Mouse (Mus musculus) heart, postnatal 25 days (tissue): Measurements from ENCODE around the gene Zcchc9. TPM values are rescaled to one million over a fixed set of nuclear protein-coding genes. Genes with fewer than 3 reads are reported as not detected.

Source experiments
- DNase-seq: peaks from one replicate; pipeline ENCODE4 v3.0.0; 2022; ENCODE audit warnings: low spot score
- intact Hi-C: fragments of 180-260 bp; cut with DNase I; formaldehyde crosslinking; loops from one replicate; pipeline ENCODE4 v1.15.1; 2025
- total RNA-seq, 2 experiments: library from RNA; stranded (reverse); gene quantifications; 2 replicates each; pipeline ENCODE4 v1.2.3; 2021

Gene Zcchc9
- 10 to 100 TPM; 13.6 to 18.9 TPM for total RNA-seq

DNA sequence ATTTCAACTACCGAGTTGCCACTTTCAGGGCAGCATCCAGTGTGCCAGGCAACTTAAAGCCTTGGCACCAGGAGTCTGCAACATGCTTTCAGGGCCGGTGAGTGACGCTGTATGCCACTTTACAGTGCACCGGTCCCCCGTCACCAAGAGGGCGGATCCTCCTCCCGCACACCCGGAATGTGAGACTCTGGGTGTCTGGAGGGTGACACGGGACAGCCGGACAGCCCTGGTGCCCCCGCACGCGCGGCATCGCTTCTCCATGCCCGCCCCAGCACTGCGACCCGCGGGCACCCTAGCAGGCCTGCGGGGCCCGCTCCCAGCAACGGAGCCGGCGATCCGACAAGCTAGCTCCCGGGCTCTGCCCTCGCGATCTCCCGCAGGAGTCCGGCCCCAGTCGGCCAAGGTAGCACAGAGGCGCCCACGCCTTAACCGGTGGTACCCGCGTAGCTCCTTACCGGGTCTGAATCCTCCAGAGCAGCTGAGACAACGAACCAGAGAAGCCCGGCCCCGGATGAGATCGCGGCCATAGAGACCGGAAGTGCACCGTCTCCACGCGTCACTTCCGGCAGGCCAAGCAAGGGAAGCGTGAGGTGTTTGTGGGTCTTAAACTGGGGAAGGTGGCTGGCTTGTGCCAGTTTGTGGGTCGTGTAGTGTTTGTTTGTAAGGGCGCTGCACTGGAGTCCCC, at the start of gene Zcchc9:
TSS of gene Zcchc9 (minus strand) at position 551 of the 685 bp plus-strand sequence.
- intact Hi-C loops, result loop anchor here (5.0 to 10.0 kb wide), 4 partner anchors 50 to 530 kb away; partner anchors contain the start of gene Ssbp2
- DNase-seq, result peak; percentile 78

DNA sequence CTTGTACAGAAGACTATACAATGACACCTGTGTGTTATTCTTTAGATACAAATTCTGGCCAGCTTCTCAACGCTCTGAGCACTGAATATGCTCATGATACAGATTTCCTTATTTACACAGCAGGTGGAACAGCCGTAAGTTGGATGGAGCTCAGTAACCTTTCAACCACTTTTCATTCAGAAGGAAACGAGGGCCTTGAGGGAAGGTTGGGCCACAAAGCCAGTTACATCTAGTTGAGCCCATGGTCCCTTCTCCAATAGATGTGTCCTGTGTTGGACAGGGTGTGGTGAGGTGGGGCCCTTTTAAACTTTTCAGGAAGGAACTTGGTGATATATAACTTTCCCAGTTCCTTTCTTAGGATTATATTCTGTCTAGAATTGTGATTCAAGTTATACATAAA, 46.9 kb upstream of the Zcchc9 start:
- intact Hi-C loops, result no loop called here
- DNase-seq, result no peak

GRCm38 (mm10) chr13:91827876-91828275, 20.4 kb upstream of the Zcchc9 start:
- intact Hi-C loops, result no loop called here
- no peak for DNase-seq

DNA sequence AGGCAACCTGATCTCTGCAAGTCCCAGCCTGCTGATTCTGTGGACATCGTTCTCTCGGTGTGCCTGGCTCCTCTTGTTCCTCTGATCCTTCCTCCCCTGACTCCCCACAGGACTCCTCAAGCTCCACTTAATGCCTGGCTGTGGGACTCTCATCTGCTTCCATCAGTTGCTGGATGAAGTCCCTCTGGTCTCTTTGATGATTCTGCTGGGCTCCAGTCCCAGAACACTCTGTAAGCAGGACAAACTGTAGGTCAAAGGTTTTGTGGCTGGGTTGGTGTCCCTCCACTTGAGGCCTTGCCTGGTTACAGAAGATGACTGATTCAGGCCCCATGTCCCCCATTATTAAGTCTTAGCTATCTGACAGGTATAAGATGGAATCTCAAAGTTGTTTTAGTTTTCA, 18.6 kb upstream of the Zcchc9 start:
- intact Hi-C loops, result no loop called here

GRCm38 (mm10) chr13:91824845-91825550, 17.5 kb upstream of the Zcchc9 start:
- no peak for DNase-seq
- intact Hi-C loops, result no loop called here

More for the DNA sequence above, 18.6 kb upstream of the Zcchc9 start:
- DNase-seq, result no peak

DNA sequence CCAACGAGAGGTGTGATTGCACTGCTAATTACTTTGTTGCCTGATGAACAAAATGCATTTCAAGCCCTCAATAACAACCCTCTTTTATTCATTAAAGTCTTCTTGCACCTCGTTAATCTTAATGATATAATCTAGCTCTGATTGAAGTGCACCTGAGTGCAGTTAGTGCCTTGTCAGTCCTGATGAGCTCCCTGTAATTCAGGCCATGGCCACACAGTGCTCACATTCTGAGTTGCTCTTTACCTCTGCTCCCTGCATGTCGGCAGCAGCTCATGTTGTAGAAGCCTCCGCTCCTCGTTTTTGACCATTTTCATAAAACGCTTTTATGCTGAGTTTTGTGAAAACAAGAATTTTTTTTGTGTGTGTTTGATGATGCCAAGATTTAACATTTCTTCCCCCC, 16.2 kb upstream of the Zcchc9 start:
- no peak for DNase-seq

DNA sequence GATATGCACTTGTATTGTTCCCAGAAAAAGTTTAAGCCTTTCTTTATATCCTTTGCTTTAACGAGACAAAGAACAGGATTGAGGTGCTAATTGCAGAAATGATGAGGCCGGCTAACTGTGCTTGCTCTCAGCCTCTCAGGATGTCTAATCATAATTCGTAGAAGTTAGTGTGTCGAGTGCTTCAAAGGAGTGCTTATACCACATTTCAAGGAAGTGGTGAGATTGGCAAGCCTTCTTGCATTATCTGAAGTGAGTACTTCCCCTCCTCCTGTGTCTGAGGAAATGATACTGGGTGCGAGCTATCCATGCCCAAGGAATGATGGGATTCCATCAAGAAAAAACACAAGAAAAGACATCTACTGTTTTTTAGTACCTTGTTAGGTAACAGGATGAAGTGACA, 7.2 kb upstream of the Zcchc9 start:
- intact Hi-C loops, result no loop called here
- no peak for DNase-seq

More for the DNA sequence above, 16.2 kb upstream of the Zcchc9 start:
- intact Hi-C loops, result no loop called here

DNA sequence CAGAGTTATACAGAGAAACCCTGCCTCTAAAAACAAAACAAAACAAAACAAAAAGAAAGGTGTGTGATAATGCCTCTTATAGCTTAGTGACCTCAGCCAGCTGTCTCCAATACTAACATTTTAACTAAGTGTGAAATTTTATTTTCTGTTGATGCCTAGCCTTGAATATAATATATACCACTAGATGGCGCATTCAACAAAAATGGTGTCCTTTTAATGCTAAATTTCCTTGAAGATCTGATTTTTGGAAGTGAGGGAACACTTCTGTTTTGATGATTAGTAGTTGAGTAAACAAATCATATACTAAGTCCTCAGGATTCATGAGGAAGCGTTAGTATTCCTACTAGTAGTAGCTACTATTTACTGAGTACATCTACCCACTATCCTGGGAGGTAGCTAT, 2.0 kb upstream of the Zcchc9 start:
- intact Hi-C loops, result loop anchor here (5.0 to 10.0 kb wide), 4 partner anchors 48 to 528 kb away; partner anchors contain the start of gene Ssbp2
- no peak for DNase-seq

DNA sequence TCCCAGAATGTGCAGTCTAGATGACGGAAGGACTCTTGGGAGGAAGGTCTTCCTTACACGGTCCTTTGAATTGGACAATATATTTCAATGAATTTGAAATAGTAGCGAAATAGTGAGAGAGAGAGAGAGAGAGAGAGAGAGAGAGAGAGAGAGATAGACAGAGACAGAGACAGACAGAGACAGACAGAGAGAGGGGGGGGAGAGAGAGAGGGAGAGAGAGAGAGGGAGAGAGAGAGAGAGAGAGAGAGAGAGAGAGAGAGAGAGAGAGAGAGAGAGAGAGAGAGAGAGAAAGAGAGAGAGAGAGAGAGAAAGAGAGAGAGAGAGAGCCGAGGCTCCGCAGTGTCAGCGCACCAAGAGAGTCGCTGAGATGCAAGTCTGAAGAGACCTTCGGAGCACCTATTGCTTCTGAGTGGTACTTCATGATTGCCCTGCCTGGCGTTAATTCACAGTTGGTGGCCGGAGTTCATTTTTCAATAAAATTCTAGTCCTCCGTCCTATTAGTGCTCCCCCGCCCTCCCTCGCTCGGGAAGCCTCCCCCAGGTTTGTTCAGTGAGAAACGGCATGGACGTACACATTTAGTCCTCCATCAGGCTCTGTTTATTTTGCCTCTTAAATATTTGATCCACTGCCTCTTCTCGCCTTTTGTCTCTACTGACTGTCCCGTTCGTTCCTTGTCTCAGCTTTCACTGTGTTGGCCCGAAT, 520 bp upstream of the Zcchc9 start:
- intact Hi-C loops, result loop anchor here (5.0 to 10.0 kb wide), 4 partner anchors 49 to 529 kb away; partner anchors contain the start of gene Ssbp2
- no peak for DNase-seq

- DNase-seq, result no peak
- intact Hi-C loops, result loop anchor here (10.0 kb wide), 1 partner anchor 337 kb away; the partner anchor contains the start of gene Ssbp2
Measured at GRCm38 (mm10) chr13:91801726-91802125, 5.8 kb downstream of the Zcchc9 start.

- intact Hi-C loops, result no loop called here
- DNase-seq, result no peak
Measured at GRCm38 (mm10) chr13:91797442-91797841, 10.1 kb downstream of the Zcchc9 start.

GRCm38 (mm10) chr13:91796916-91797315, 10.6 kb downstream of the Zcchc9 start:
- DNase-seq, result no peak
- intact Hi-C loops, result no loop called here

DNA sequence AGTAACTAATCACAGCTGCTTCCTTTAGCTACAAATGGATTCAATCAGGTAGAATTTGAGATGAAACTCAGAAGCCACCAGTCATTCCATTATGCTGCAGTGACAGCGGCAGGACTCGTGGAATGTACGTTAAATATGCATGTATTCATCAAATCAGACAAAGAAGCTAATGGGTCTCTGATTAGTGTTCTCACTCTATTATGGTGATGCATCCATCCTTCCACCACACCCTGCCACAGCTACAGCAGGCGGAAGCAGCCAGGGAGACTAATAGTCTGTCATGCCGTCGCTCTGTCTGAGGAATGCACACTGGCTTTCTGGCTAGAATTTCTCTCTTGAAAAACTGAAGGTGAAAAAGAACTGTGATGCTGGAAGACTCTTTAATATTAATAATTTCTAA, 11.5 kb downstream of the Zcchc9 start:
- intact Hi-C loops, result no loop called here
- DNase-seq, result no peak

GRCm38 (mm10) chr13:91795593-91795992, 11.9 kb downstream of the Zcchc9 start:
- intact Hi-C loops, result no loop called here
- no peak for DNase-seq

- intact Hi-C loops, result no loop called here
- DNase-seq, result no peak
Measured at GRCm38 (mm10) chr13:91794926-91795436, 12.5 kb downstream of the Zcchc9 start.

DNA sequence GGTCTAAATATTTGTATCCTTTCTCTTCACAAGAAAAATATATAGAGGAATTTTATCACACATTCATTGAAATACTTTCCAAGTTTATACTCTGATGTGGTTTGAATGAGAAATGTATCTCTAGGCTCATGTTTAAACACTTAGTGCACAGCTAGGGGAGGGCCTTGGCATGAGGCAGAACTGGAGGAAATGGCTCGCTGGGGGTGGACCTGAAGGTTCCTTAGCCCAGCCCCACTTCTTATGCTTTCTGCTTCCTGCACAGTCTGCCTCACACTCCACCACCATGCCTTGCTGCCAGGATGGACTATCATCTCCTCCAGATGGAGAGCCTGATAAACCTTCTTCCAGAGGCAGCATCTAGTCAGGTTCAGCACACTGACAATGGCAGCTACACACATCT, 15.5 kb downstream of the Zcchc9 start:
- DNase-seq, result no peak
- intact Hi-C loops, result no loop called here

DNA sequence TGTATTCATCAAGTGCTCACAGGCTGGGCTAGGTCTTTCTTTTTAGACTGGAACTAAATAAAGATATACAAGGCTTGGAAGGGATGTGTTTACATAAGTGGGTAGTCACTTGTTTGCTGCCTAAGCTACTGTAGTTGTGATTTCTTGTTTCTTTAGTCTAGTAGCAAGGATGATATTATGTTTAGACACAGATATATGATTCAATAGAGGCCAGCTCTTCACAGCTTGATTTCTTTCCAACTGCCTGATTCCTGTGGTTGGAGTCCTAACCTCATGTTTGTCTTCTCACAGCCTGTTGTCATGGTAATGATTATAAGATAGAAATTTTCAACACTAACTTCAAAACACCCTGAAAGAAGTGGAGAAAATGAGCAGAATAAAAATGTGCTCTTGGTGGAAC, 27.6 kb downstream of the Zcchc9 start:
- intact Hi-C loops, result no loop called here
- no peak for DNase-seq

DNA sequence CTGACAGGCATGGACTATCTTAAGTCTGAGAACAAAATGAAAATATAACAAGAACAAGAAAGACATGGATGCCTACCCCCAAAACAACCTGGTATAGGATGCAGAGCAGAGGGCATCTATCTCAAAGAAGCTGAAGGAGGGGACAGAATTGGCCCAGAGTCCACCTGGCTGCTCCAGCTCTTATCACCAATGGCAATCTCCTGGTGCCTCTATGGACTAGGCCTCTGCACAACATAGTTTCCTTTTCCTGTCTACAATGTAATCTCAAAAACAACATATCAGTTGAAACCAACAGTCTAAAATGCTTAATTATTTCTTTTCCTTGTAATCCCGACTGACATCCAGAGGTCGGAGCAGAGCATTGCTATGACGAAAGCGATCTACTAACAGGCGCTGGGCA, 29.4 kb downstream of the Zcchc9 start:
- intact Hi-C loops, result no loop called here
- DNase-seq, result no peak

GRCm38 (mm10) chr13:91768683-91769651, 38.5 kb downstream of the Zcchc9 start:
- intact Hi-C loops, result no loop called here
- DNase-seq, result no peak
